Mouse (Mus musculus): ENCODE data around the gene Cttnbp2. TPM values are rescaled to one million over a fixed set of nuclear protein-coding genes. Genes with fewer than 3 reads are reported as not detected.

Cttnbp2 gene
- polyA plus RNA-seq, 1 experiment from 2014 or later: 1.1 TPM

- Histone ChIP-seq H3K27ac (ENCODE audit: low read length) (no peak overlapping the region), H3K9ac (ENCODE audit: low read depth, low read length) (no peak overlapping the region), H3K36me3 (ENCODE audit: control insufficient read depth, insufficient read depth) (no peaks in the 10 kb centered on the region), H3K4me1 (ENCODE audit: control insufficient read depth, low read depth, low read length) (peaks cover 17% of the 10 kb centered on the region), H3K27me3 (ENCODE audit: control insufficient read depth, insufficient read depth, low read depth, low read length) (no peaks in the 10 kb centered on the region), H3K4me3 (ENCODE audit: low read depth, low read length) (no peak overlapping the region), H3K4me2 (ENCODE audit: low read depth, low read length) (no peak overlapping the region), H3K9me3 (replicated peaks; ENCODE audit: control insufficient read depth, low read length) (no peaks in the 10 kb centered on the region)
- no peak for ATAC-seq (ENCODE audit: low read depth)
- 72% methylated on average over 3 of the region's 3 CpGs for WGBS (ENCODE audit: insufficient replicate concordance)
These were observed 82.3 kb downstream of the Cttnbp2 start for GRCm38 (mm10) chr6:18432362-18432761.

- Histone ChIP-seq H3K27ac (ENCODE audit: low read length) (no peak overlapping the region), H3K9me3 (replicated peaks; ENCODE audit: control insufficient read depth, low read length) (no peaks in the 10 kb centered on the region), H3K9ac (ENCODE audit: low read depth, low read length) (no peak overlapping the region), H3K27me3 (ENCODE audit: control insufficient read depth, insufficient read depth, low read depth, low read length) (no peaks in the 10 kb centered on the region), H3K36me3 (ENCODE audit: control insufficient read depth, insufficient read depth) (no peaks in the 10 kb centered on the region), H3K4me3 (ENCODE audit: low read depth, low read length) (no peak overlapping the region), H3K4me1 (ENCODE audit: control insufficient read depth, low read depth, low read length) (peaks cover 17% of the 10 kb centered on the region), H3K4me2 (ENCODE audit: low read depth, low read length) (no peak overlapping the region)
- no peak for ATAC-seq (ENCODE audit: low read depth)
- 80% methylated on average over 2 of the region's 2 CpGs for WGBS (ENCODE audit: insufficient replicate concordance)
These were observed 82.8 kb downstream of the Cttnbp2 start for GRCm38 (mm10) chr6:18431891-18432290.

GRCm38 (mm10) chr6:18430062-18430461, 84.6 kb downstream of the Cttnbp2 start:
- no peak for ATAC-seq (ENCODE audit: low read depth)
- 73% methylated on average over 3 of the region's 3 CpGs for WGBS (ENCODE audit: insufficient replicate concordance)
- no peaks in the 10 kb centered on the region for H3K36me3 ChIP-seq (ENCODE audit: control insufficient read depth, insufficient read depth)
- peaks cover 12% of the 10 kb centered on the region for H3K4me1 ChIP-seq (ENCODE audit: control insufficient read depth, low read depth, low read length)
- H3K4me3 ChIP-seq (ENCODE audit: low read depth, low read length): no peak overlapping the region
- H3K27me3 ChIP-seq (ENCODE audit: control insufficient read depth, insufficient read depth, low read depth, low read length): no peaks in the 10 kb centered on the region
- H3K9ac ChIP-seq (ENCODE audit: low read depth, low read length): no peak overlapping the region
- H3K27ac ChIP-seq (ENCODE audit: low read length): no peak overlapping the region
- no peaks in the 10 kb centered on the region for H3K9me3 ChIP-seq (replicated peaks; ENCODE audit: control insufficient read depth, low read length)
- H3K4me2 ChIP-seq (ENCODE audit: low read depth, low read length): no peak overlapping the region

GRCm38 (mm10) chr6:18424822-18425221, 89.8 kb downstream of the Cttnbp2 start:
- 81% methylated on average over 6 of the region's 6 CpGs for WGBS (ENCODE audit: insufficient replicate concordance)
- no peaks in the 10 kb centered on the region for H3K9me3 ChIP-seq (replicated peaks; ENCODE audit: control insufficient read depth, low read length)
- H3K27ac ChIP-seq (ENCODE audit: low read length): no peak overlapping the region
- H3K36me3 ChIP-seq (ENCODE audit: control insufficient read depth, insufficient read depth): no peaks in the 10 kb centered on the region
- no peak overlapping the region for H3K4me3 ChIP-seq (ENCODE audit: low read depth, low read length)
- ATAC-seq (ENCODE audit: low read depth): no peak
- no peaks in the 10 kb centered on the region for H3K4me1 ChIP-seq (ENCODE audit: control insufficient read depth, low read depth, low read length)
- H3K4me2 ChIP-seq (ENCODE audit: low read depth, low read length): no peak overlapping the region
- no peak overlapping the region for H3K9ac ChIP-seq (ENCODE audit: low read depth, low read length)
- H3K27me3 ChIP-seq (ENCODE audit: control insufficient read depth, insufficient read depth, low read depth, low read length): no peaks in the 10 kb centered on the region

GRCm38 (mm10) chr6:18424367-18424766, 90.3 kb downstream of the Cttnbp2 start:
- no peaks in the 10 kb centered on the region for H3K27me3 ChIP-seq (ENCODE audit: control insufficient read depth, insufficient read depth, low read depth, low read length)
- H3K9me3 ChIP-seq (replicated peaks; ENCODE audit: control insufficient read depth, low read length): no peaks in the 10 kb centered on the region
- no peak overlapping the region for H3K9ac ChIP-seq (ENCODE audit: low read depth, low read length)
- H3K4me3 ChIP-seq (ENCODE audit: low read depth, low read length): no peak overlapping the region
- no peak overlapping the region for H3K4me2 ChIP-seq (ENCODE audit: low read depth, low read length)
- H3K36me3 ChIP-seq (ENCODE audit: control insufficient read depth, insufficient read depth): no peaks in the 10 kb centered on the region
- 75% methylated on average over 3 of the region's 3 CpGs for WGBS (ENCODE audit: insufficient replicate concordance)
- no peak for ATAC-seq (ENCODE audit: low read depth)
- no peak overlapping the region for H3K27ac ChIP-seq (ENCODE audit: low read length)
- no peaks in the 10 kb centered on the region for H3K4me1 ChIP-seq (ENCODE audit: control insufficient read depth, low read depth, low read length)

GRCm38 (mm10) chr6:18423112-18423511, 91.5 kb downstream of the Cttnbp2 start:
- no peak overlapping the region for H3K27ac ChIP-seq (ENCODE audit: low read length)
- H3K27me3 ChIP-seq (ENCODE audit: control insufficient read depth, insufficient read depth, low read depth, low read length): no peaks in the 10 kb centered on the region
- H3K4me2 ChIP-seq (ENCODE audit: low read depth, low read length): no peak overlapping the region
- ATAC-seq (ENCODE audit: low read depth): no peak
- no peak overlapping the region for H3K4me3 ChIP-seq (ENCODE audit: low read depth, low read length)
- no peaks in the 10 kb centered on the region for H3K9me3 ChIP-seq (replicated peaks; ENCODE audit: control insufficient read depth, low read length)
- WGBS (ENCODE audit: insufficient replicate concordance): 68% methylated on average over 6 of the region's 6 CpGs
- H3K36me3 ChIP-seq (ENCODE audit: control insufficient read depth, insufficient read depth): no peaks in the 10 kb centered on the region
- H3K9ac ChIP-seq (ENCODE audit: low read depth, low read length): no peak overlapping the region
- no peaks in the 10 kb centered on the region for H3K4me1 ChIP-seq (ENCODE audit: control insufficient read depth, low read depth, low read length)

GRCm38 (mm10) chr6:18421561-18421960, 93.1 kb downstream of the Cttnbp2 start:
- H3K4me3 ChIP-seq (ENCODE audit: low read depth, low read length): no peak overlapping the region
- H3K36me3 ChIP-seq (ENCODE audit: control insufficient read depth, insufficient read depth): no peaks in the 10 kb centered on the region
- WGBS (ENCODE audit: insufficient replicate concordance): 42% methylated on average over 2 of the region's 2 CpGs
- H3K9me3 ChIP-seq (replicated peaks; ENCODE audit: control insufficient read depth, low read length): no peaks in the 10 kb centered on the region
- H3K27me3 ChIP-seq (ENCODE audit: control insufficient read depth, insufficient read depth, low read depth, low read length): no peaks in the 10 kb centered on the region
- H3K27ac ChIP-seq (ENCODE audit: low read length): no peak overlapping the region
- H3K9ac ChIP-seq (ENCODE audit: low read depth, low read length): no peak overlapping the region
- H3K4me1 ChIP-seq (ENCODE audit: control insufficient read depth, low read depth, low read length): no peaks in the 10 kb centered on the region
- no peak overlapping the region for H3K4me2 ChIP-seq (ENCODE audit: low read depth, low read length)
- no peak for ATAC-seq (ENCODE audit: low read depth)

- H3K4me1 ChIP-seq (ENCODE audit: control insufficient read depth, low read depth, low read length): no peaks in the 10 kb centered on the region; the same call in 1 of the 2 replicates
- no peaks in the 10 kb centered on the region for H3K36me3 ChIP-seq (ENCODE audit: control insufficient read depth, insufficient read depth)
- H3K27me3 ChIP-seq (ENCODE audit: control insufficient read depth, insufficient read depth, low read depth, low read length): no peaks in the 10 kb centered on the region
- no peak overlapping the region for H3K9ac ChIP-seq (ENCODE audit: low read depth, low read length)
- ATAC-seq (ENCODE audit: low read depth): no peak
- H3K9me3 ChIP-seq (replicated peaks; ENCODE audit: control insufficient read depth, low read length): no peaks in the 10 kb centered on the region
- H3K4me2 ChIP-seq (ENCODE audit: low read depth, low read length): no peak overlapping the region
- WGBS (ENCODE audit: insufficient replicate concordance): 68% methylated on average over 9 of the region's 9 CpGs
- no peak overlapping the region for H3K27ac ChIP-seq (ENCODE audit: low read length)
- H3K4me3 ChIP-seq (ENCODE audit: low read depth, low read length): no peak overlapping the region
These were observed 94.0 kb downstream of the Cttnbp2 start for GRCm38 (mm10) chr6:18420660-18421059.

- Histone ChIP-seq H3K27me3 (ENCODE audit: control insufficient read depth, insufficient read depth, low read depth, low read length) (no peaks in the 10 kb centered on the region), H3K9ac (ENCODE audit: low read depth, low read length) (no peak overlapping the region), H3K4me3 (ENCODE audit: low read depth, low read length) (no peak overlapping the region), H3K4me1 (ENCODE audit: control insufficient read depth, low read depth, low read length) (no peaks in the 10 kb centered on the region; the same call in 1 of the 2 replicates), H3K36me3 (ENCODE audit: control insufficient read depth, insufficient read depth) (no peaks in the 10 kb centered on the region), H3K4me2 (ENCODE audit: low read depth, low read length) (no peak overlapping the region), H3K27ac (ENCODE audit: low read length) (no peak overlapping the region), H3K9me3 (replicated peaks; ENCODE audit: control insufficient read depth, low read length) (no peaks in the 10 kb centered on the region)
- no peak for ATAC-seq (ENCODE audit: low read depth)
- 39% methylated on average over 6 of the region's 6 CpGs for whole genome bisulfite sequencing (ENCODE audit: insufficient replicate concordance)
These were observed 96.7 kb downstream of the Cttnbp2 start for GRCm38 (mm10) chr6:18417866-18418454.
